Mouse (Mus musculus) liver, embryonic 18 days (tissue): ENCODE results near the gene 4833420G17Rik. TPM values are rescaled to one million over a fixed set of nuclear protein-coding genes. Genes with fewer than 3 reads are reported as not detected.

Experiments used
- polyA plus RNA-seq: library from polyadenylated mRNA; depleted of rRNA; stranded (reverse); fragments of >200 nt; gene quantifications from 2 replicates; pipeline ENCODE4 v1.2.3, GENCODE M21; 2012; rRNA removed

The 4833420G17Rik gene
- 18.0 and 22.2 TPM in 2 replicates for polyA plus RNA-seq

GRCm38 (mm10) chr13:119462596-119463560 is at the start of gene 4833420G17Rik:
Gene 4833420G17Rik, plus strand, starts transcription at chr13:119462768.

GRCm38 (mm10) chr13:119487880-119488580 is 25.5 kb downstream of the 4833420G17Rik start, which contains the start of the genes Tmem267 and 3110070M22Rik:
Gene Tmem267, plus strand, starts transcription at chr13:119488039.
Gene 3110070M22Rik, minus strand, starts transcription at chr13:119488383.

Other genes with a start within 250 kb of the 4833420G17Rik start
- gene Paip1, start 34.2 kb upstream of the 4833420G17Rik start, polyA plus RNA-seq = 14.6 and 15.4 TPM in 2 replicates
- gene Tmem267, start 25.3 kb downstream of the 4833420G17Rik start, polyA plus RNA-seq = 1.5 and 6.3 TPM in 2 replicates
- gene 3110070M22Rik, start 25.6 kb downstream of the 4833420G17Rik start, polyA plus RNA-seq = 0.06 and 0.21 TPM in 2 replicates
- gene Ccl28, start 161.1 kb downstream of the 4833420G17Rik start, polyA plus RNA-seq = 0.01 and 0.08 TPM in 2 replicates
- 124 and 151 TPM in 2 replicates for gene Hmgcs1, start 227.6 kb downstream of the 4833420G17Rik start, polyA plus RNA-seq